Mouse (Mus musculus): ENCODE results near the gene Antxr2.

- TF ChIP-seq TAL1 (IDR thresholded peaks at IDR 0.05; ENCODE audit: low read length) (no peak), GATA1 (IDR thresholded peaks at IDR 0.05; ENCODE audit: low read length) (no peak)
Observed at GRCm38 (mm10) chr5:97913901-97914300, 116.9 kb downstream of the Antxr2 start.

Data from erythroblast, embryonic 14.5 days (primary cell).